In genomic region chr3:102751136-102751535, GRCm38 (mm10) we compare ENCODE assay signal across 23 mouse cellular contexts. TPM values are rescaled to one million over a fixed set of nuclear protein-coding genes. Genes with fewer than 3 reads are reported as not detected.
DNase-seq lines count a peak whose midpoint lies in the region; ATAC-seq lines count a peak whose summit lies in the region.
"Had no signal": no experiment of that assay in that cellular context is flagged by ENCODE, and none has a peak within 500 bp of the region (broad histone marks: within the 10 kb centered on the region; RNA-seq: fewer than 3 reads in every experiment).

No protein-coding gene starts in this region.

- peaks cover 6% of the 10 kb centered on the region; the same call in 1 of the 2 replicates for H3K4me1 ChIP-seq in lung, embryonic 15.5 days
- H3K4me1 ChIP-seq in kidney, embryonic 16.5 days (ENCODE audit: insufficient read depth, low read length) = peaks cover 3% of the 10 kb centered on the region; the same call in 1 of the 2 replicates
- H3K4me1 ChIP-seq: hindbrain, embryonic 15.5 days had no signal

- no peak overlapping the region for H3K4me2 ChIP-seq in lung, embryonic 15.5 days
- H3K4me2 ChIP-seq in kidney, embryonic 16.5 days (replicated peaks; ENCODE audit: low read depth, low read length) = no peak overlapping the region
- H3K4me2 ChIP-seq: embryonic facial prominence, embryonic 12.5 days; embryonic facial prominence, embryonic 15.5 days; heart, embryonic 13.5 days; hindbrain, embryonic 12.5 days; hindbrain, embryonic 15.5 days had no signal

- no peak for DNase-seq in lung, postnatal 14 days
- peak; percentile 44 for DNase-seq in lung, postnatal 10 days
- peak; percentile 44 to 77 for DNase-seq in lung, postnatal 4 days
- DNase-seq: adrenal gland, adult 2 months; adrenal gland, postnatal 14 days; cerebellum, adult 11 months; cerebellum, adult 2 months; cerebellum, adult 9-11 months; forebrain, postnatal 0 days; gastrocnemius, adult 2 months; gastrocnemius, postnatal 14 days; heart, adult 2 months had no signal

- no peak overlapping the region for H3K9ac ChIP-seq in lung, embryonic 15.5 days
- H3K9ac ChIP-seq in kidney, embryonic 16.5 days (replicated peaks; ENCODE audit: low read length) = no peak overlapping the region
- H3K9ac ChIP-seq: embryonic facial prominence, embryonic 12.5 days; embryonic facial prominence, embryonic 15.5 days; forebrain, postnatal 0 days; heart, embryonic 13.5 days; hindbrain, embryonic 12.5 days; hindbrain, embryonic 15.5 days had no signal

- H3K36me3 ChIP-seq in lung, embryonic 15.5 days = no peaks in the 10 kb centered on the region
- no peaks in the 10 kb centered on the region for H3K36me3 ChIP-seq in kidney, embryonic 16.5 days (ENCODE audit: insufficient read depth, low read length)
- H3K36me3 ChIP-seq: embryonic facial prominence, embryonic 12.5 days; embryonic facial prominence, embryonic 15.5 days; hindbrain, embryonic 12.5 days; hindbrain, embryonic 15.5 days had no signal

- H3K4me3 ChIP-seq in lung, embryonic 15.5 days = no peak overlapping the region
- no peak overlapping the region for H3K4me3 ChIP-seq in kidney, embryonic 16.5 days (ENCODE audit: low read length)
- H3K4me3 ChIP-seq: embryonic facial prominence, embryonic 12.5 days; embryonic facial prominence, embryonic 15.5 days; gastrocnemius, adult 2 months; heart, adult 2 months; heart, embryonic 10.5 days; heart, embryonic 13.5 days; hindbrain, embryonic 12.5 days; hindbrain, embryonic 15.5 days had no signal

- no peak for ATAC-seq in lung, embryonic 15.5 days (ENCODE audit: borderline replicate concordance, extremely low read depth, low FRiP score, low TSS enrichment)
- no peak for ATAC-seq in kidney, embryonic 16.5 days (ENCODE audit: low FRiP score, low TSS enrichment)
- no peak for ATAC-seq in inflammation-experienced regulatory T-cells, adult 6 months
- ATAC-seq: CD4-positive, CD25-positive, alpha-beta regulatory T cell, adult 4 months; forebrain, embryonic 14.5 days; forebrain, postnatal 0 days had no signal

- H3K27me3 ChIP-seq in lung, embryonic 15.5 days = no peaks in the 10 kb centered on the region
- no peaks in the 10 kb centered on the region for H3K27me3 ChIP-seq in kidney, embryonic 16.5 days (ENCODE audit: insufficient read depth, low read length)
- H3K27me3 ChIP-seq: embryonic facial prominence, embryonic 12.5 days; embryonic facial prominence, embryonic 15.5 days; heart, embryonic 13.5 days; hindbrain, embryonic 12.5 days; hindbrain, embryonic 15.5 days had no signal

- 58% methylated on average over 5 of the region's 5 CpGs for WGBS in lung, embryonic 15.5 days
- WGBS in kidney, embryonic 16.5 days = 88% methylated on average over 5 of the region's 5 CpGs

- H3K9me3 ChIP-seq in lung, embryonic 15.5 days = no peaks in the 10 kb centered on the region
- no peaks in the 10 kb centered on the region for H3K9me3 ChIP-seq in kidney, embryonic 16.5 days (ENCODE audit: low read length)
- H3K9me3 ChIP-seq: embryonic facial prominence, embryonic 12.5 days; embryonic facial prominence, embryonic 15.5 days; heart, embryonic 10.5 days; heart, embryonic 13.5 days; hindbrain, embryonic 12.5 days; hindbrain, embryonic 15.5 days had no signal

- peak overlapping the region; percentile 64 for H3K27ac ChIP-seq in lung, embryonic 15.5 days
- no peak overlapping the region for H3K27ac ChIP-seq in kidney, embryonic 16.5 days (ENCODE audit: low read length)
- H3K27ac ChIP-seq: embryonic facial prominence, embryonic 12.5 days; embryonic facial prominence, embryonic 15.5 days; heart, adult 2 months; heart, embryonic 10.5 days; heart, embryonic 13.5 days; hindbrain, embryonic 12.5 days; hindbrain, embryonic 15.5 days had no signal

RNA-seq across cellular contexts. Expression of gene Tspan2, which starts 16.8 kb away (rescaled TPM):
- 14.5 and 15.6 TPM in 2 replicates for polyA plus RNA-seq in lung, embryonic 15.5 days (2015; fragmentation: Nextera tagmentation; extraction: Ambion mirVana)
- 8.4 and 10.6 TPM in 2 replicates for polyA plus RNA-seq in kidney, embryonic 16.5 days (2015; fragmentation: Nextera tagmentation; extraction: Ambion mirVana)
- polyA plus RNA-seq in inflammation-experienced regulatory T-cells, adult 6 months (2017; shearing (Covaris generic)) = 1 to 10 TPM in 2 of 3 experiments, under 1 TPM in 1; 0.84 to 3.6 (median 1.5) TPM

RNA-seq across cellular contexts. Expression of gene Tshb, which starts 31.4 kb away (rescaled TPM):
- 0.09 and 0.30 TPM in 2 replicates for polyA plus RNA-seq in lung, embryonic 15.5 days (2015; fragmentation: Nextera tagmentation; extraction: Ambion mirVana)
- polyA plus RNA-seq in kidney, embryonic 16.5 days (2015; fragmentation: Nextera tagmentation; extraction: Ambion mirVana) = 0.06 TPM in 1 of 2 replicates, not detected in the other
- under 1 TPM in 1 of 3 experiments, not detected in 2; 0.54 TPM for polyA plus RNA-seq in inflammation-experienced regulatory T-cells, adult 6 months (2017; shearing (Covaris generic))
- polyA plus RNA-seq: adrenal gland, adult 2 months; CD4-positive, CD25-positive, alpha-beta regulatory T cell, adult 4 months; heart, adult 2 months had no signal
